Mouse (Mus musculus) heart, adult 2 months (tissue): ENCODE results near the gene Zfp52. TPM values are rescaled to one million over a fixed set of nuclear protein-coding genes. Genes with fewer than 3 reads are reported as not detected.

ENCODE experiments used
- DNase-seq, 2 experiments: peaks; one replicate each; pipeline ENCODE4 v3.0.0; 2021
- H3K27ac ChIP-seq: fragments of 200-600 bp; 2 replicates; pipeline ENCODE4 v1.8.1; 2022
- H3K27me3 ChIP-seq: fragments of 200-500 bp; 2 replicates; pipeline ENCODE4 v1.6.1; 2012; ENCODE audit warnings: mild to moderate bottlenecking, low read length, inconsistent platforms, mixed read lengths; ENCODE audit not compliant: control insufficient read depth, insufficient read depth
- H3K36me3 ChIP-seq: fragments of 200-500 bp; 2 replicates; pipeline ENCODE4 v1.6.1; 2012; ENCODE audit warnings: low read length, inconsistent platforms; ENCODE audit not compliant: control insufficient read depth, insufficient read depth
- H3K4me1 ChIP-seq: fragments of 200-500 bp; 2 replicates; pipeline ENCODE4 v1.6.1; 2011; ENCODE audit warnings: low read length; ENCODE audit not compliant: control insufficient read depth, insufficient read depth
- H3K4me3 ChIP-seq: fragments of 200-600 bp; 2 replicates; pipeline ENCODE4 v1.8.1; 2022
- H3K79me2 ChIP-seq: fragments of 200-500 bp; replicated peaks from 2 replicates; pipeline ENCODE4 v1.6.1; 2012; ENCODE audit warnings: mild to moderate bottlenecking, inconsistent platforms, low read length, moderate library complexity, mixed read lengths; ENCODE audit not compliant: control insufficient read depth, insufficient read depth
- H3K9ac ChIP-seq: fragments of 200-500 bp; 2 replicates; pipeline ENCODE4 v1.6.1; 2012; ENCODE audit warnings: low read depth, mild to moderate bottlenecking, control low read depth, inconsistent platforms, low read length, mixed read lengths
- CTCF ChIP-seq: fragments of 200-600 bp; IDR thresholded peaks from 2 replicates; pipeline ENCODE4 v1.8.1; 2022; ENCODE audit warnings: antibody characterized with exemption, mild to moderate bottlenecking, moderate library complexity
- EP300 ChIP-seq: fragments of 200-500 bp; IDR thresholded peaks from 2 replicates; pipeline ENCODE4 v1.6.1; 2011; ENCODE audit warnings: low read depth, low read length, control low read depth; ENCODE audit not compliant: insufficient read depth
- POLR2A ChIP-seq: fragments of 200-500 bp; IDR thresholded peaks from 2 replicates; pipeline ENCODE4 v1.6.1; 2011; ENCODE audit warnings: mild to moderate bottlenecking, low read depth, low read length, control low read depth; ENCODE audit not compliant: insufficient read depth
- WGBS: fragments of 180-500 bp; shearing (Covaris S2); methylation state at CpG from one replicate; pipeline ENCODE4 v1.1.7; 2018; 5-methylcytosine and 5-hydroxymethylcytosine counted together
- intact Hi-C: fragments of 180-260 bp; cut with DNase I; formaldehyde crosslinking; loops from one replicate; pipeline ENCODE4 v1.15.1; 2025
- polyA plus RNA-seq: library from polyadenylated mRNA; depleted of rRNA; stranded (reverse); fragments of >200 nt; gene quantifications from 2 replicates; pipeline ENCODE4 v1.2.3, GENCODE M21; 2012
- total RNA-seq, 2 experiments: library from RNA; stranded (reverse); gene quantifications; 2 replicates each; pipeline ENCODE4 v1.2.3; 2021

The Zfp52 gene
- total and polyA plus RNA-seq, 3 experiments, result 1.1 to 5.9 (median 3.5) TPM

GRCm38 (mm10) chr17:21534460-21535095 is 761 bp upstream of the Zfp52 start:
- no peaks in the 10 kb centered on the region for H3K27me3 ChIP-seq
- peaks cover 10% of the 10 kb centered on the region for H3K36me3 ChIP-seq
- DNase-seq, result peak in 1 of 2 experiments; percentile 15
- TF ChIP-seq CTCF (peak; percentile 85), POLR2A (0 out of 2 replicates have a peak, but pooled peaks have one; percentile 35), EP300 (no peak)
- peaks cover 6% of the 10 kb centered on the region for H3K4me1 ChIP-seq
- no peaks in the 10 kb centered on the region for H3K79me2 ChIP-seq
- peak overlapping the region; percentile 58; the same call in 1 of the 2 replicates for H3K9ac ChIP-seq
- H3K4me3 ChIP-seq, result no peak overlapping the region
- H3K27ac ChIP-seq, result peak overlapping the region; percentile 74
- intact Hi-C loops, result loop anchor here (1.0 to 10.0 kb wide), 5 partner anchors 18 to 590 kb away; partner anchors contain the start of genes Ppp2r1a and Zfp51
- 1% methylated on average over 4 of the region's 4 CpGs for WGBS

- H3K4me3 ChIP-seq, result peak overlapping the region; percentile 54
- H3K27ac ChIP-seq, result peak overlapping the region; percentile 74
- intact Hi-C loops, result loop anchor here (10.0 kb wide), 2 partner anchors 301 to 591 kb away; partner anchors contain the start of gene Ppp2r1a
- H3K9ac ChIP-seq, result peak overlapping the region; percentile 56
- peaks cover 7% of the 10 kb centered on the region for H3K36me3 ChIP-seq
- peaks cover 4% of the 10 kb centered on the region for H3K4me1 ChIP-seq
- no peaks in the 10 kb centered on the region for H3K79me2 ChIP-seq
- no peak for DNase-seq
- 36% methylated on average over 7 of the region's 7 CpGs for WGBS
- H3K27me3 ChIP-seq, result no peaks in the 10 kb centered on the region
- no peak for TF ChIP-seq CTCF
- no peak for TF ChIP-seq EP300
- no peak for TF ChIP-seq POLR2A
These were observed 757 bp downstream of the Zfp52 start for GRCm38 (mm10) chr17:21536096-21536495.

DNA sequence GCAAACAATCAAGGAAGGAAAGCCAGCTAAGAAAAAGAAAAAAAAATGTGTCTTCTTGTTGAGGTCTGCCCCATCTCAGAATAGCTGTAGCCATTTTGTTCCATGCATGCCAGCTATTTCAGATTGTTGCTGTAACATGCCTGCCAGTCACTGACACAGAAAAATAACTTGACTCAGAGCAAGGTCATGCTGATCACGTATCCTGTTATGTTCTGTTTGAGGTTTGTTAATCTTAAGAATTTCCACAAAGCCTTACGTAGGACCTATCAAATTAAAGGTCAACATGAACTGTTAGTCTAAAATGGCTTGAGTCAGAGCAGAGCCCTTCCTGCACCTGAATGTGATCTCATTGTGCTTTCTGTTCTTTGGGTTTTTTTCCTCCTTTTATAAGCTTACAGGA is 1.3 kb downstream of the Zfp52 start:
- Histone ChIP-seq H3K9ac (no peak overlapping the region), H3K4me3 (no peak overlapping the region; the same call in 1 of the 2 replicates), H3K27me3 (no peaks in the 10 kb centered on the region), H3K79me2 (no peaks in the 10 kb centered on the region), H3K36me3 (peaks cover 7% of the 10 kb centered on the region), H3K4me1 (peaks cover 4% of the 10 kb centered on the region), H3K27ac (no peak overlapping the region; the same call in 1 of the 2 replicates)
- intact Hi-C loops, result loop anchor here (10.0 kb wide), 2 partner anchors 302 to 592 kb away; partner anchors contain the start of gene Ppp2r1a
- 43% methylated on average over 2 of the region's 2 CpGs for WGBS
- DNase-seq, result no peak
- no peak for TF ChIP-seq EP300
- TF ChIP-seq POLR2A, result no peak
- TF ChIP-seq CTCF, result no peak

- no peak for DNase-seq
- Histone ChIP-seq H3K4me1 (no peaks in the 10 kb centered on the region), H3K36me3 (peaks cover 6% of the 10 kb centered on the region), H3K27ac (no peak overlapping the region), H3K9ac (no peak overlapping the region), H3K27me3 (no peaks in the 10 kb centered on the region), H3K79me2 (no peaks in the 10 kb centered on the region), H3K4me3 (no peak overlapping the region)
- intact Hi-C loops, result no loop called here
- 80% methylated on average over 2 of the region's 2 CpGs for WGBS
- no peak for TF ChIP-seq POLR2A
- no peak for TF ChIP-seq CTCF
- no peak for TF ChIP-seq EP300
These were observed 22.5 kb downstream of the Zfp52 start for GRCm38 (mm10) chr17:21557831-21558230.

- intact Hi-C loops, result loop anchor here (1.0 to 10.0 kb wide), 2 partner anchors 31 to 621 kb away; partner anchors contain the start of genes Ppp2r1a and Zfp52
- peaks cover 2% of the 10 kb centered on the region for H3K36me3 ChIP-seq
- H3K27ac ChIP-seq, result peak overlapping the region; percentile 94
- H3K79me2 ChIP-seq, result no peaks in the 10 kb centered on the region
- H3K4me1 ChIP-seq, result peaks cover 8% of the 10 kb centered on the region
- TF ChIP-seq EP300 (no peak), POLR2A (no peak), CTCF (peak; percentile 74)
- H3K4me3 ChIP-seq, result peak overlapping the region; percentile 70
- peak overlapping the region; percentile 57; the same call in 1 of the 2 replicates for H3K9ac ChIP-seq
- peak in 1 of 2 experiments; percentile 31 for DNase-seq
- no peaks in the 10 kb centered on the region for H3K27me3 ChIP-seq
- 1% methylated on average over 5 of the region's 5 CpGs for WGBS
These were observed 30.9 kb downstream of the Zfp52 start for GRCm38 (mm10) chr17:21566220-21566619.
